Mouse (Mus musculus): ENCODE results near the gene Dmrt1. TPM values are rescaled to one million over a fixed set of nuclear protein-coding genes. Genes with fewer than 3 reads are reported as not detected.

Dmrt1 gene
- polyA plus RNA-seq, 1 experiment from 2014 or later, result not detected

GRCm38 (mm10) chr19:25578358-25578757 lies 72.9 kb downstream of the Dmrt1 start:
- WGBS, result 94% methylated on average over 2 of the region's 2 CpGs
- Histone ChIP-seq H3K9me3 (ENCODE audit: control insufficient read depth, low read depth, low read length) (peaks cover 3% of the 10 kb centered on the region; the same call in 1 of the 2 replicates), H3K4me2 (replicated peaks; ENCODE audit: low read depth, low read length) (no peak overlapping the region), H3K27ac (ENCODE audit: low read length) (no peak overlapping the region), H3K36me3 (ENCODE audit: control insufficient read depth, insufficient read depth, low read length) (no peaks in the 10 kb centered on the region), H3K4me1 (ENCODE audit: control insufficient read depth, insufficient read depth, low read length) (peaks cover 8% of the 10 kb centered on the region; the same call in 1 of the 2 replicates), H3K4me3 (ENCODE audit: low read depth, low read length) (no peak overlapping the region), H3K9ac (replicated peaks; ENCODE audit: low read depth, low read length) (no peak overlapping the region), H3K27me3 (ENCODE audit: control insufficient read depth, insufficient read depth, low read length) (peaks cover 3% of the 10 kb centered on the region; the same call in 1 of the 2 replicates)
- ATAC-seq (ENCODE audit: insufficient number of reproducible peaks, insufficient read depth, low FRiP score, low read depth), result no peak

GRCm38 (mm10) chr19:25579440-25579839 lies 74.0 kb downstream of the Dmrt1 start:
- ATAC-seq (ENCODE audit: insufficient number of reproducible peaks, insufficient read depth, low FRiP score, low read depth), result no peak
- 87% methylated on average over 2 of the region's 2 CpGs for WGBS
- Histone ChIP-seq H3K36me3 (ENCODE audit: control insufficient read depth, insufficient read depth, low read length) (no peaks in the 10 kb centered on the region), H3K9ac (replicated peaks; ENCODE audit: low read depth, low read length) (no peak overlapping the region), H3K27me3 (ENCODE audit: control insufficient read depth, insufficient read depth, low read length) (peaks cover 1% of the 10 kb centered on the region; the same call in 1 of the 2 replicates), H3K27ac (ENCODE audit: low read length) (no peak overlapping the region), H3K4me3 (ENCODE audit: low read depth, low read length) (no peak overlapping the region), H3K4me2 (replicated peaks; ENCODE audit: low read depth, low read length) (no peak overlapping the region), H3K4me1 (ENCODE audit: control insufficient read depth, insufficient read depth, low read length) (peaks cover 8% of the 10 kb centered on the region; the same call in 1 of the 2 replicates), H3K9me3 (ENCODE audit: control insufficient read depth, low read depth, low read length) (peaks cover 3% of the 10 kb centered on the region; the same call in 1 of the 2 replicates)

GRCm38 (mm10) chr19:25597717-25598232 lies 92.4 kb downstream of the Dmrt1 start:
- Histone ChIP-seq H3K27me3 (ENCODE audit: control insufficient read depth, insufficient read depth, low read length) (peaks cover 39% of the 10 kb centered on the region), H3K4me3 (ENCODE audit: low read depth, low read length) (no peak overlapping the region), H3K9ac (replicated peaks; ENCODE audit: low read depth, low read length) (no peak overlapping the region), H3K4me2 (replicated peaks; ENCODE audit: low read depth, low read length) (no peak overlapping the region), H3K36me3 (ENCODE audit: control insufficient read depth, insufficient read depth, low read length) (no peaks in the 10 kb centered on the region), H3K9me3 (ENCODE audit: control insufficient read depth, low read depth, low read length) (no peaks in the 10 kb centered on the region), H3K27ac (ENCODE audit: low read length) (no peak overlapping the region), H3K4me1 (ENCODE audit: control insufficient read depth, insufficient read depth, low read length) (no peaks in the 10 kb centered on the region)
- WGBS, result 81% methylated on average over 3 of the region's 3 CpGs
- no peak for ATAC-seq (ENCODE audit: insufficient number of reproducible peaks, insufficient read depth, low FRiP score, low read depth)

GRCm38 (mm10) chr19:25598626-25599025 lies 93.2 kb downstream of the Dmrt1 start:
- no peak overlapping the region for H3K9ac ChIP-seq (replicated peaks; ENCODE audit: low read depth, low read length)
- peaks cover 44% of the 10 kb centered on the region for H3K27me3 ChIP-seq (ENCODE audit: control insufficient read depth, insufficient read depth, low read length)
- 9% methylated on average over 4 of the region's 4 CpGs for WGBS
- H3K4me2 ChIP-seq (replicated peaks; ENCODE audit: low read depth, low read length), result no peak overlapping the region
- no peaks in the 10 kb centered on the region for H3K4me1 ChIP-seq (ENCODE audit: control insufficient read depth, insufficient read depth, low read length)
- H3K4me3 ChIP-seq (ENCODE audit: low read depth, low read length), result no peak overlapping the region
- no peaks in the 10 kb centered on the region for H3K9me3 ChIP-seq (ENCODE audit: control insufficient read depth, low read depth, low read length)
- H3K27ac ChIP-seq (ENCODE audit: low read length), result no peak overlapping the region
- no peaks in the 10 kb centered on the region for H3K36me3 ChIP-seq (ENCODE audit: control insufficient read depth, insufficient read depth, low read length)
- ATAC-seq (ENCODE audit: insufficient number of reproducible peaks, insufficient read depth, low FRiP score, low read depth), result no peak

GRCm38 (mm10) chr19:25601966-25602365 lies 96.5 kb downstream of the Dmrt1 start:
- Histone ChIP-seq H3K4me3 (ENCODE audit: low read depth, low read length) (no peak overlapping the region), H3K9me3 (ENCODE audit: control insufficient read depth, low read depth, low read length) (no peaks in the 10 kb centered on the region), H3K4me1 (ENCODE audit: control insufficient read depth, insufficient read depth, low read length) (no peaks in the 10 kb centered on the region), H3K36me3 (ENCODE audit: control insufficient read depth, insufficient read depth, low read length) (no peaks in the 10 kb centered on the region), H3K27ac (ENCODE audit: low read length) (no peak overlapping the region), H3K4me2 (replicated peaks; ENCODE audit: low read depth, low read length) (no peak overlapping the region), H3K9ac (replicated peaks; ENCODE audit: low read depth, low read length) (no peak overlapping the region), H3K27me3 (ENCODE audit: control insufficient read depth, insufficient read depth, low read length) (peaks cover 68% of the 10 kb centered on the region)
- WGBS, result 9% methylated on average over 8 of the region's 8 CpGs
- ATAC-seq (ENCODE audit: insufficient number of reproducible peaks, insufficient read depth, low FRiP score, low read depth), result no peak

GRCm38 (mm10) chr19:25607461-25608205 lies 102.2 kb downstream of the Dmrt1 start:
- no peaks in the 10 kb centered on the region for H3K9me3 ChIP-seq (ENCODE audit: control insufficient read depth, low read depth, low read length)
- no peak for ATAC-seq (ENCODE audit: insufficient number of reproducible peaks, insufficient read depth, low FRiP score, low read depth)
- H3K27me3 ChIP-seq (ENCODE audit: control insufficient read depth, insufficient read depth, low read length), result peaks cover 77% of the 10 kb centered on the region
- no peak overlapping the region for H3K4me3 ChIP-seq (ENCODE audit: low read depth, low read length)
- under 1% methylated on average over 18 of the region's 21 CpGs for WGBS
- H3K9ac ChIP-seq (replicated peaks; ENCODE audit: low read depth, low read length), result no peak overlapping the region
- peaks cover 9% of the 10 kb centered on the region; the same call in 1 of the 2 replicates for H3K4me1 ChIP-seq (ENCODE audit: control insufficient read depth, insufficient read depth, low read length)
- no peak overlapping the region for H3K4me2 ChIP-seq (replicated peaks; ENCODE audit: low read depth, low read length)
- no peaks in the 10 kb centered on the region for H3K36me3 ChIP-seq (ENCODE audit: control insufficient read depth, insufficient read depth, low read length)
- no peak overlapping the region for H3K27ac ChIP-seq (ENCODE audit: low read length)

- Histone ChIP-seq H3K4me2 (replicated peaks; ENCODE audit: low read depth, low read length) (no peak overlapping the region), H3K4me1 (ENCODE audit: control insufficient read depth, insufficient read depth, low read length) (peaks cover 9% of the 10 kb centered on the region; the same call in 1 of the 2 replicates), H3K27me3 (ENCODE audit: control insufficient read depth, insufficient read depth, low read length) (peaks cover 79% of the 10 kb centered on the region), H3K9ac (replicated peaks; ENCODE audit: low read depth, low read length) (no peak overlapping the region), H3K4me3 (ENCODE audit: low read depth, low read length) (no peak overlapping the region), H3K27ac (ENCODE audit: low read length) (no peak overlapping the region), H3K9me3 (ENCODE audit: control insufficient read depth, low read depth, low read length) (no peaks in the 10 kb centered on the region), H3K36me3 (ENCODE audit: control insufficient read depth, insufficient read depth, low read length) (no peaks in the 10 kb centered on the region)
- WGBS, result 6% methylated on average over 7 of the region's 7 CpGs
- no peak for ATAC-seq (ENCODE audit: insufficient number of reproducible peaks, insufficient read depth, low FRiP score, low read depth)
Observed at GRCm38 (mm10) chr19:25608206-25608580, 102.8 kb downstream of the Dmrt1 start.

- no peak overlapping the region for H3K9ac ChIP-seq (replicated peaks; ENCODE audit: low read depth, low read length)
- no peaks in the 10 kb centered on the region for H3K36me3 ChIP-seq (ENCODE audit: control insufficient read depth, insufficient read depth, low read length)
- H3K27me3 ChIP-seq (ENCODE audit: control insufficient read depth, insufficient read depth, low read length), result peaks cover 81% of the 10 kb centered on the region
- peaks cover 9% of the 10 kb centered on the region; the same call in 1 of the 2 replicates for H3K4me1 ChIP-seq (ENCODE audit: control insufficient read depth, insufficient read depth, low read length)
- no peaks in the 10 kb centered on the region for H3K9me3 ChIP-seq (ENCODE audit: control insufficient read depth, low read depth, low read length)
- WGBS, result 2% methylated on average over 33 of the region's 33 CpGs
- no peak for ATAC-seq (ENCODE audit: insufficient number of reproducible peaks, insufficient read depth, low FRiP score, low read depth)
- no peak overlapping the region for H3K27ac ChIP-seq (ENCODE audit: low read length)
- H3K4me3 ChIP-seq (ENCODE audit: low read depth, low read length), result no peak overlapping the region
- no peak overlapping the region for H3K4me2 ChIP-seq (replicated peaks; ENCODE audit: low read depth, low read length)
Observed at GRCm38 (mm10) chr19:25608961-25609850, 103.8 kb downstream of the Dmrt1 start.

All from stomach, embryonic 14.5 days (tissue).